Mouse (Mus musculus) spleen, adult 18-20 months (tissue): ENCODE measurements around the gene Tmem41a.

ENCODE experiments used
- DNase-seq, 2 experiments: peaks; one replicate each; pipeline ENCODE4 v3.0.0; 2022; ENCODE audit warnings: mixed read lengths in 2 of 2

The Tmem41a gene

GRCm38 (mm10) chr16:21901286-21901685, 46.1 kb downstream of the Tmem41a start:
- no peak for DNase-seq

- no peak for DNase-seq
Observed at GRCm38 (mm10) chr16:21893890-21894289, 53.5 kb downstream of the Tmem41a start.

GRCm38 (mm10) chr16:21887601-21888000, 59.8 kb downstream of the Tmem41a start:
- no peak for DNase-seq
